Mouse (Mus musculus): Measurements from ENCODE around the gene Cmss1. TPM values are rescaled to one million over a fixed set of nuclear protein-coding genes. Genes with fewer than 3 reads are reported as not detected.

Cmss1 gene
- polyA plus RNA-seq (2015; fragmentation: Nextera tagmentation; extraction: Ambion mirVana) = 40.6 and 42.8 TPM in 2 replicates

DNA sequence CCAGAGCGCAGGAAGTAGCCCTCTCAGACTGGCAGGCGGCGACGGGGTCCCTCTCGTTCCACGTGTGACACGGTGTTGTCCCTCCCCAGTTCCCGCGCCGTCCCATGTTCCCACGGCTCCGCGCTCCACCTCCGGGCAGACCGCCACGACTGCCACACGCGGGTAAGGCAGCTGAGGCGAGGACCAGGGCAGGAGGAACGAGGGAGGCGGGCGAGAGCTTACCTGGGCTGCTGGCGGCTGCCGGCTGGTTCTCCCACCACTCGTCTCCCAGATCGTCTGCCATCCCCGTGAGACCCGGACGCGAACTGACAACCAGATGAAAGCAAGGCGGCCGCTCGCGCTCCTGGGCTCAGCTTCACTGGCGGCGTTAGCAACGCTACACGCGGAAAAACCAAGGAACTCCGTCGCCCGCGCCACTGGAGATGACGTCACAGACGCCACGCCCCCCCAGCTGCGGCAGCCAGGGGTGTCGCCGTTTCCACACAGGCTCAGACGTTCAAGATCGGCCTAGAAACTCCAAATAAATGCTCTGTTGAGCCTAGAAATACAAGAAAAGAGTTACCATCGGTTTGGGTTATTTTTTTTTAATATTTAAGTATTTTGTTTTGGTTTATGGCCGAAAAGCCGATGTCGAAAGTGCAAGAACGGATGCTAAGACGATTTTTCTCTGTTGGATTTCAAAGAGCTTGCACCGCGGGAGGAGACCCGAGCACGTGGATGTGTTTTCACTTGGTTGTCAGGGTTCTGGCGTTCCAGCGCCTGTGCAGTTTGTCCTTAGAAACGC lies at the start of gene Cmss1:
TSS of gene Cmss1 (minus strand) at position 421 of the 784 bp plus-strand sequence.

DNA sequence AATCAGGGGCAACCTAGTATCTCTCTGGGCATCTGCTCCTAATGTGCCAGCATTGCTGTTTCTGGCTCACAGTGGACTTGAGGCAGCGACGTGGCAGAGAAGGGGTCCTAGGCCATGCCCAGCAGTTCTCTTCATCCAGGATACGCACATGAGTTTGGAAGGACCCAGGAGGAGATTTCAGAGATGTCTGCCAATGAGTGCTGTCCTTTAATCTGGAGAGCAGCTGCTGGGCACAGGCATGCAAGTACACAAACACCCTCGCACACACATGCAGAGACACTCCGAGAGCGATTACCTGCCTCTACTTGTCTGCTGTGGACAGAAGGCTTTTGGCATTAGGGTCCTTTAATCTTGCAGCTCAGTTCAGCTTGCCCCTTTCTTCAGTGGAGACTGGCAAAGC lies 253.9 kb downstream of the Cmss1 start, which contains the start of gene Filip1l:
TSS of gene Filip1l (plus strand) at position 343 of the 400 bp plus-strand sequence.

DNA sequence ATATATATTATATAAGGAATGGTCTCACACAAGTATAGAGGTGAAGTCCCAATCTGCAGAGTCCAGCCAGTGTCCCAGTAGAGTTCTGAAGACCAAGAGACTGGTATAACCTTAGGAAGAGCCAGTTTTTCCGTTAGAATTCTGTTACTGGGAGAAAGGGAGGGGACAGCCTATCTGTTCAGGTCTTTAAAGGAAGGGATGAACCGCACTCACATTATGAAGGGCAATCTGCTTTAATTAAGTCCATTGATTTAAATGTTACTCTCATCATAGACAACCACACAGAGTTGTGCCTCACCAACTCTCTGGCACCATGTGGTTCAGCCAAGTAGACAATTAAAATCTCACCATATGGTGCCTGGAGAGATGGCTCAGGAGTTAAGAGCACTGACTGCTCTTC lies 313.9 kb downstream of the Cmss1 start, which contains the start of gene Tmem30c:
TSS of gene Tmem30c (minus strand) at position 101 of the 400 bp plus-strand sequence.

Other genes starting within 250 kb of the Cmss1 start
- gene Col8a1, start 147.9 kb upstream of the Cmss1 start, polyA plus RNA-seq (2015; fragmentation: Nextera tagmentation; extraction: Ambion mirVana) = 2.4 and 3.0 TPM in 2 replicates

Measured in spleen, postnatal 0 days (tissue).